Mouse (Mus musculus): ENCODE measurements at regions not wholly inside any gene's neighbourhood (a gene's known extent, or its start where the extent isn't known, plus 50 kb on each side); places are given as distances from the start of the nearest gene placed in this dataset.

DNA sequence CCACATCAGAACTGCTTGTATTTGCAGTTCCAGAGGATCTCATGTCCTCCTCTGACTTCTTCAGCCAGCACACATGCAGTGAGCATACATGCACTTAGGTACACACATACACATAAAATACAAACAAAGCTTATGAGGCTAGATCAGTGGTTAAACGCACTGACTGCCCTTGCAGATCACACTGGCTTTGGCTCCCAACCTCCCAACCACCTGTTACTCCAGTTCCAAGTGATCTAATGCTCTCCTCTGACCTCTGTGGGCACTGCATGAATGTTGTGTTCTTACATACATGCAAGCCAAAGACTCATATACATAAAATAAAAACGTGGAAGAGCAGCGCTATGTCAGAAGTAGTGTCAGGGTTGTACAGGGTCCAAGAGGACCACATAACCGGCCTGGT, 141.9 kb downstream of the Fam124b start:
- Histone ChIP-seq H3K4me2 (ENCODE audit: low read depth, low read length) (no peak overlapping the region), H3K4me1 (replicated peaks; ENCODE audit: control insufficient read depth, insufficient read depth, low read length) (no peaks in the 10 kb centered on the region), H3K36me3 (ENCODE audit: control insufficient read depth, insufficient read depth, low read length) (no peaks in the 10 kb centered on the region), H3K4me3 (ENCODE audit: low read length) (no peak overlapping the region), H3K27me3 (ENCODE audit: control insufficient read depth, insufficient read depth, low read depth, low read length) (no peaks in the 10 kb centered on the region), H3K27ac (ENCODE audit: low read length) (no peak overlapping the region), H3K9me3 (ENCODE audit: control insufficient read depth, low read length) (no peaks in the 10 kb centered on the region), H3K9ac (ENCODE audit: low read length) (no peak overlapping the region)
- 75% methylated on average over 4 of the region's 4 CpGs for WGBS
- ATAC-seq (ENCODE audit: low read depth): no peak

- no peak for ATAC-seq (ENCODE audit: low read depth)
Observed at GRCm38 (mm10) chr1:80074376-80074775, 143.9 kb downstream of the Fam124b start.

GRCm38 (mm10) chr1:80073950-80074349, 144.3 kb downstream of the Fam124b start:
- H3K27ac ChIP-seq (ENCODE audit: low read length): no peak overlapping the region
- no peak overlapping the region for H3K4me3 ChIP-seq (ENCODE audit: low read length)
- H3K9me3 ChIP-seq (ENCODE audit: control insufficient read depth, low read length): no peaks in the 10 kb centered on the region
- no peaks in the 10 kb centered on the region for H3K36me3 ChIP-seq (ENCODE audit: control insufficient read depth, insufficient read depth, low read length)
- no peaks in the 10 kb centered on the region for H3K27me3 ChIP-seq (ENCODE audit: control insufficient read depth, insufficient read depth, low read depth, low read length)
- no peak overlapping the region for H3K4me2 ChIP-seq (ENCODE audit: low read depth, low read length)
- H3K4me1 ChIP-seq (replicated peaks; ENCODE audit: control insufficient read depth, insufficient read depth, low read length): no peaks in the 10 kb centered on the region
- ATAC-seq (ENCODE audit: low read depth): no peak
- H3K9ac ChIP-seq (ENCODE audit: low read length): no peak overlapping the region
- whole genome bisulfite sequencing: 36% methylated on average over 3 of the region's 3 CpGs

More at GRCm38 (mm10) chr1:80074376-80074775, 143.9 kb downstream of the Fam124b start:
- Histone ChIP-seq H3K9ac (ENCODE audit: low read length) (no peak overlapping the region), H3K4me3 (ENCODE audit: low read length) (no peak overlapping the region), H3K27ac (ENCODE audit: low read length) (no peak overlapping the region), H3K9me3 (ENCODE audit: control insufficient read depth, low read length) (no peaks in the 10 kb centered on the region), H3K4me1 (replicated peaks; ENCODE audit: control insufficient read depth, insufficient read depth, low read length) (no peaks in the 10 kb centered on the region), H3K4me2 (ENCODE audit: low read depth, low read length) (no peak overlapping the region), H3K36me3 (ENCODE audit: control insufficient read depth, insufficient read depth, low read length) (no peaks in the 10 kb centered on the region), H3K27me3 (ENCODE audit: control insufficient read depth, insufficient read depth, low read depth, low read length) (no peaks in the 10 kb centered on the region)
- WGBS: 75% methylated on average over 4 of the region's 4 CpGs

DNA sequence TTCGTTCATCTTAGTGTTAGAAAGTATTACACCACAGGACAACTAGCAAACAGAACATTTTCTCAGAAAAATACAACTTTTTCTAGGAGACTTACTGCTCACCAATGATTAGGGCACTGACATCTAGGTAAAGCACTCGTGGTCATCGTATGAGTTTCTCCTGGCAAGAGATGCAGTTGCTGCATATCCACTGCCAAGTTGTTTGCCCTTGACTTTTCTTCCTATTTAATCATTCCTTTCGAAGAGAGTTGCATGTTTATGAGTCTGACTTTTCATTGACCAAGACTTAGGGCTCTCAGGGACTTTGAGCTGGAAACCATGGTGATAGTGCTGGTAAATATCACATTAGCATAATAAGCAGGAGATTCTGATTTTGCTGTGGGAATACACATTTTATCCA, 149.1 kb downstream of the Fam124b start:
- ATAC-seq (ENCODE audit: low read depth): no peak
- no peak overlapping the region for H3K4me2 ChIP-seq (ENCODE audit: low read depth, low read length)
- H3K27me3 ChIP-seq (ENCODE audit: control insufficient read depth, insufficient read depth, low read depth, low read length): no peaks in the 10 kb centered on the region
- no peaks in the 10 kb centered on the region for H3K9me3 ChIP-seq (ENCODE audit: control insufficient read depth, low read length)
- no peak overlapping the region for H3K27ac ChIP-seq (ENCODE audit: low read length)
- WGBS: 60% methylated on average over 4 of the region's 4 CpGs
- no peaks in the 10 kb centered on the region for H3K36me3 ChIP-seq (ENCODE audit: control insufficient read depth, insufficient read depth, low read length)
- H3K4me3 ChIP-seq (ENCODE audit: low read length): no peak overlapping the region
- no peak overlapping the region for H3K9ac ChIP-seq (ENCODE audit: low read length)
- H3K4me1 ChIP-seq (replicated peaks; ENCODE audit: control insufficient read depth, insufficient read depth, low read length): no peaks in the 10 kb centered on the region

DNA sequence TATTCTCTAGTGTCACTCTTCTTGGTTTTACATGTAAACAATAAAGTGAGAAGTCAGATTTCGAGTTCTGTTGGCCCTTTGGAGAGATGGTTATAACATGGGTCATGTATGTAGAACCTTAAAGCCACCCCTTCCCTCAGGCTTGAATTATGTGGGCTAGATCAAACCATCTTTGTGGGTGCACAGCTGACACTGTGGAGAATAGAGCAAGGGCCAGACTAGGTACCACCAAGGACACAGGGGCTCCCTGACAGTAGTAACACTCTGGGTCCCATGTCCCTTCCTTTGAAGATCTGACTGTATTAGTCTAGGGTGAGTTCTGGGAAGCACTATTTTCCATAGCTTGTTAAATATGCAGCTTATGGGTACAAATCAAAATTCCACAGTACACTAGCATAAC, 156.2 kb downstream of the Fam124b start:
- ATAC-seq (ENCODE audit: low read depth): no peak
- no peak overlapping the region for H3K4me3 ChIP-seq (ENCODE audit: low read length)
- no peak overlapping the region for H3K4me2 ChIP-seq (ENCODE audit: low read depth, low read length)
- H3K9me3 ChIP-seq (ENCODE audit: control insufficient read depth, low read length): no peaks in the 10 kb centered on the region
- no peak overlapping the region for H3K9ac ChIP-seq (ENCODE audit: low read length)
- no peaks in the 10 kb centered on the region for H3K4me1 ChIP-seq (replicated peaks; ENCODE audit: control insufficient read depth, insufficient read depth, low read length)
- H3K36me3 ChIP-seq (ENCODE audit: control insufficient read depth, insufficient read depth, low read length): no peaks in the 10 kb centered on the region
- 46% methylated on average over 1 of the region's 1 CpGs for WGBS
- no peaks in the 10 kb centered on the region for H3K27me3 ChIP-seq (ENCODE audit: control insufficient read depth, insufficient read depth, low read depth, low read length)
- no peak overlapping the region for H3K27ac ChIP-seq (ENCODE audit: low read length)

GRCm38 (mm10) chr1:80061632-80062031, 156.6 kb downstream of the Fam124b start:
- no peaks in the 10 kb centered on the region for H3K27me3 ChIP-seq (ENCODE audit: control insufficient read depth, insufficient read depth, low read depth, low read length)
- no peak overlapping the region for H3K27ac ChIP-seq (ENCODE audit: low read length)
- H3K4me3 ChIP-seq (ENCODE audit: low read length): no peak overlapping the region
- no peaks in the 10 kb centered on the region for H3K36me3 ChIP-seq (ENCODE audit: control insufficient read depth, insufficient read depth, low read length)
- H3K9me3 ChIP-seq (ENCODE audit: control insufficient read depth, low read length): no peaks in the 10 kb centered on the region
- no peaks in the 10 kb centered on the region for H3K4me1 ChIP-seq (replicated peaks; ENCODE audit: control insufficient read depth, insufficient read depth, low read length)
- ATAC-seq (ENCODE audit: low read depth): no peak
- no peak overlapping the region for H3K4me2 ChIP-seq (ENCODE audit: low read depth, low read length)
- no peak overlapping the region for H3K9ac ChIP-seq (ENCODE audit: low read length)
- WGBS: 52% methylated on average over 7 of the region's 7 CpGs

- Histone ChIP-seq H3K4me2 (ENCODE audit: low read depth, low read length) (no peak overlapping the region), H3K4me3 (ENCODE audit: low read length) (no peak overlapping the region), H3K9ac (ENCODE audit: low read length) (no peak overlapping the region), H3K9me3 (ENCODE audit: control insufficient read depth, low read length) (no peaks in the 10 kb centered on the region; the same call in 1 of the 2 replicates), H3K27ac (ENCODE audit: low read length) (no peak overlapping the region), H3K36me3 (ENCODE audit: control insufficient read depth, insufficient read depth, low read length) (no peaks in the 10 kb centered on the region), H3K4me1 (replicated peaks; ENCODE audit: control insufficient read depth, insufficient read depth, low read length) (no peaks in the 10 kb centered on the region), H3K27me3 (ENCODE audit: control insufficient read depth, insufficient read depth, low read depth, low read length) (no peaks in the 10 kb centered on the region)
- WGBS: 83% methylated on average over 10 of the region's 10 CpGs
- ATAC-seq (ENCODE audit: low read depth): no peak
Observed at GRCm38 (mm10) chr1:80045141-80045540, 173.1 kb downstream of the Fam124b start.

DNA sequence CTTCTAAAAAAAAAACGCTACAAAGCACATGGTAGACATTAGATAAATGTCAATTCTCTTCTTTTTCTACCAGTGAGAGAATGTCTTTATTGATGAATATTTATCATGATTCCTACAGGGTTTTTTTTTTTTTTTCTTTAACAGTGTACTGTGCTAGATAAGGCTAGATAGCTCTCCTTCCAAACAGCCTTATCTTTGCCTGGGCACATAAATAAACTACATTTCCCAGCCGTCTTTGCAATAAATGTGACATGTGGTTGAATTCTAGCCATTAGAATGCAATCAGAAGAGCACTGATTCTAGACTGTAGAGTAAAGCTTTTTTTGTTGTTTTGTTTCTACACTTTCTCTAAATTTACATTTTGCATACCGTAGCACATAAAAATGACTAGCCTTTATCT, 177.9 kb downstream of the Fam124b start:
- Histone ChIP-seq H3K9ac (ENCODE audit: low read length) (no peak overlapping the region), H3K4me3 (ENCODE audit: low read length) (no peak overlapping the region), H3K4me2 (ENCODE audit: low read depth, low read length) (no peak overlapping the region), H3K9me3 (ENCODE audit: control insufficient read depth, low read length) (no peaks in the 10 kb centered on the region; the same call in 1 of the 2 replicates), H3K27ac (ENCODE audit: low read length) (no peak overlapping the region), H3K4me1 (replicated peaks; ENCODE audit: control insufficient read depth, insufficient read depth, low read length) (peaks cover 4% of the 10 kb centered on the region; the same call in 1 of the 2 replicates), H3K27me3 (ENCODE audit: control insufficient read depth, insufficient read depth, low read depth, low read length) (no peaks in the 10 kb centered on the region), H3K36me3 (ENCODE audit: control insufficient read depth, insufficient read depth, low read length) (no peaks in the 10 kb centered on the region)
- WGBS: 61% methylated on average over 3 of the region's 3 CpGs
- ATAC-seq (ENCODE audit: low read depth): no peak

DNA sequence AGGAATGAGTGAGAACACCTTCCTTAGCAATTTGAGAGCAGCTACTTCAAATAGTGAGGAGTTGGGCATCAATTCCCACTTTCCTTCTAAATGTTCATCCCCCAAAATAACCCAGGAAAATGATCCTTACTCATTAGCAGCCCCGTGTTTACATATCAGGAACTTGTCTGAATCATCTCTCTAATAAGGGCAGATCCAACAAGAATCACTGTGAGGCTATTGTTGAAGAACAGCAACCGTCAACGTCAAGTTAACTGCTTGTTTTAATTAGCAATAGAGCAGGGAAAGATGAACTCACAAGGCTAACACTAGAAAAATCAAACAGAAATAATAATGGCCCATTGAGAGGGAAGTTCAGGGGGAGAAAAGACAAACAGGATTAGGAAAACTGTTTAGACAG, 178.4 kb downstream of the Fam124b start:
- H3K9ac ChIP-seq (ENCODE audit: low read length): no peak overlapping the region
- no peaks in the 10 kb centered on the region; the same call in 1 of the 2 replicates for H3K9me3 ChIP-seq (ENCODE audit: control insufficient read depth, low read length)
- H3K4me3 ChIP-seq (ENCODE audit: low read length): no peak overlapping the region
- peaks cover 4% of the 10 kb centered on the region; the same call in 1 of the 2 replicates for H3K4me1 ChIP-seq (replicated peaks; ENCODE audit: control insufficient read depth, insufficient read depth, low read length)
- H3K27ac ChIP-seq (ENCODE audit: low read length): no peak overlapping the region
- whole genome bisulfite sequencing: 24% methylated on average over 3 of the region's 3 CpGs
- H3K4me2 ChIP-seq (ENCODE audit: low read depth, low read length): no peak overlapping the region
- H3K27me3 ChIP-seq (ENCODE audit: control insufficient read depth, insufficient read depth, low read depth, low read length): no peaks in the 10 kb centered on the region
- H3K36me3 ChIP-seq (ENCODE audit: control insufficient read depth, insufficient read depth, low read length): no peaks in the 10 kb centered on the region
- ATAC-seq (ENCODE audit: low read depth): no peak

- H3K9ac ChIP-seq (ENCODE audit: low read length): no peak overlapping the region
- no peak overlapping the region for H3K4me3 ChIP-seq (ENCODE audit: low read length)
- H3K27ac ChIP-seq (ENCODE audit: low read length): no peak overlapping the region
- peaks cover 4% of the 10 kb centered on the region; the same call in 1 of the 2 replicates for H3K4me1 ChIP-seq (replicated peaks; ENCODE audit: control insufficient read depth, insufficient read depth, low read length)
- no peaks in the 10 kb centered on the region; the same call in 1 of the 2 replicates for H3K9me3 ChIP-seq (ENCODE audit: control insufficient read depth, low read length)
- H3K27me3 ChIP-seq (ENCODE audit: control insufficient read depth, insufficient read depth, low read depth, low read length): no peaks in the 10 kb centered on the region
- no peak overlapping the region for H3K4me2 ChIP-seq (ENCODE audit: low read depth, low read length)
- 72% methylated on average over 4 of the region's 4 CpGs for WGBS
- ATAC-seq (ENCODE audit: low read depth): no peak
- no peaks in the 10 kb centered on the region for H3K36me3 ChIP-seq (ENCODE audit: control insufficient read depth, insufficient read depth, low read length)
Observed at GRCm38 (mm10) chr1:80039161-80039560, 178.2 kb upstream of the Serpine2 start.

All from lung, embryonic 16.5 days (tissue).